Mouse (Mus musculus): ENCODE data around the gene Inpp5f.
"Not testable (repeated sequence)": the region's sequence is repeated elsewhere in the genome, so short reads cannot be mapped to it uniquely, and the experiment has no call there.

The Inpp5f gene

DNA sequence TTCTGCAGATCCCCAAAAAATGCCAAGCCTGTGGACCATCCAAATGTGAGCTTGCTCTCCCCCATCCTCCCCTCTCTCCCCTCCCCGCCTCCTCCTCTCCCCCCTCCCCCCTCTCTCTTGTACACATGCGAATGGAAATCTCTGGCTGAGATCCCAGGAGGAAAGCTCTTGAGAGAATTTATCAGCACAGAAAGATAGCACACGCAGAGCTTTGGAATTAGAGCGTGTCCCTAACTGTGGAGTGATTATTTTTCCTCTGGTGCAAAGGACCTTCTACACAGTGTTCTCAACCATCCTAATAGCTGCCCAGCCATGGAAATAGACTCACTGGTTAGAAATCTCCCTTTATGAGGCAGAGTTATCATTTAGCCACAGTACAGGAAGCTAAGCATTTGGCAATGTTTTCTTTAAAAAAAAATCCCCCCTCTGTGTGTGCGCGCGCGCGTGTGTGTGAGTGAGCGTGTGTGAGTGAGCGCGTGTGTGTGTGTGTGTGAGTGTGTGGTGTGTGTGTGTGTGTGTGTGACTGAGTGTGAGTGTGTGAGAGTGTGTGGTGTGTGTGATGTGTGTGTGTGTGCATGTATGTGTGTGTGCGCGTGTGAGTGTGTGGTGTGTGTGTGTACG is 29.2 kb upstream of the Inpp5f start:
- H3K36me3 ChIP-seq (ENCODE audit: control insufficient read depth, insufficient read depth, low read length, poor library complexity, severe bottlenecking), result no peaks in the 10 kb centered on the region
- no peak for DNase-seq (ENCODE audit: low read depth, low spot score)
- H3K27me3 ChIP-seq (ENCODE audit: control insufficient read depth, insufficient read depth, low read length, poor library complexity, severe bottlenecking), result no peaks in the 10 kb centered on the region

DNA sequence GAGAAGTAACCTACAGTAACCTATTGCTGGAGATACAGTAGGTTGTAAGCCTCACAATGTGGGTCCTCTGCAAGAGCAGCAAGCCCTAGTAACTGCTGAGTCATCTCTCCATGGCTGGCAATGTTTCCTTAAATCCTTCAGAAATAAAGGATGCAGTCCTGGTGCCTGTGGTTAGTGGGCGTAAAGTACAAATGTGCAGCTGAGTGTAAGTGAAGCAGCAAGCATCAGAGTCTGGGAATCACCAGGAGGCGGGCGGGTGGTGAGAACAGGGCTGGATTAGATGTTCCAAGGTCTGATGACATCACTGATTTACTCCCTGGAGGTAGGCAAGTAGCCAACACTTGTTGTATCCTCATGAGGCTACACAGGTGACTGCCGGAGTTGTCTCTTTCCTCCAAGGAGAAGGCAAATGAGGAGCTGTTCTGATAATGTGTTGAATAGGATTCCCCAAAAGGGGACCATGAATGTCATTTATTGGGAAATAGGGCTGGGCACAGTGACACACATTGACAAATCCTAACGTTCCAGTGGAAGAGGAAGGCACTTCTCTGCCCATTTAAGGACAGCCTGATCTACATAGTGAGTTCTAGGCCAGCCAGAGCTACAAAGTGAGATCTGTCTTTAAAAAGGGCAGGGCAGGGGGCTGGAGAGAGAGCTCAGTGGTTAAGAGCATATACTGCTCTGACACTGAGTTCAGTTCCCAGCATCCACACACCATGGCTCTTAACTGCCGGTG is 27.7 kb upstream of the Inpp5f start:
- Histone ChIP-seq H3K27me3 (ENCODE audit: control insufficient read depth, insufficient read depth, low read length, poor library complexity, severe bottlenecking) (no peaks in the 10 kb centered on the region), H3K36me3 (ENCODE audit: control insufficient read depth, insufficient read depth, low read length, poor library complexity, severe bottlenecking) (no peaks in the 10 kb centered on the region)
- no peak for DNase-seq (ENCODE audit: low read depth, low spot score)

DNA sequence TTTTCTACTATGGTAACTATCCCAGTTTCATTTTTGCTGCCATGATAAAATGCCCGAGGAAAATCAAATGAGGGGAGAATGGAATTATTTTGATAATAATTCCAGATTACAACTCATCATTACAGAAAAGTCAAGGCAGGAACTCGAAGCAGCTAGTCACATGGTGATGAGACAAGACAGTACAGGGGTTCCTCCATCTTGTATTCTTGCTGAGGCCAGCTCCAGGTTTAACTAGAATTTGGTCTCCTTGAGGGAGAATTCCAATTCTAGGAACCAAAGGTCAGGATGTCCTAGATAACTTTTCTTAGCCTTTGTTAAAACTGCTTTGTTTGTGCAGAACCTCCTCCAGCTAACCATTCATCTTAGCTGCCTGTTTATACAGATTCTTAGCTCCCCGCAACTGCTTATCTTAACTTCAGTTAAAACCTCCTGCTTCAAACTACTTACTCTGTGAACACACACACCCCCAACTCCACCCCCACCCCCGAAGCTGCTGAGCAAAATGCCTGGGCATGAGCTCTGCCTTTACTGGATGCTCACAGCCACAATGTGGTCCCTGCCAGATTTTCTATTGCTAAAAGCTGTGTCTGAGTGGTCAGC is 23.7 kb upstream of the Inpp5f start:
- no peaks in the 10 kb centered on the region for H3K36me3 ChIP-seq (ENCODE audit: control insufficient read depth, insufficient read depth, low read length, poor library complexity, severe bottlenecking)
- DNase-seq (ENCODE audit: low read depth, low spot score), result no peak
- H3K27me3 ChIP-seq (ENCODE audit: control insufficient read depth, insufficient read depth, low read length, poor library complexity, severe bottlenecking), result no peaks in the 10 kb centered on the region

DNA sequence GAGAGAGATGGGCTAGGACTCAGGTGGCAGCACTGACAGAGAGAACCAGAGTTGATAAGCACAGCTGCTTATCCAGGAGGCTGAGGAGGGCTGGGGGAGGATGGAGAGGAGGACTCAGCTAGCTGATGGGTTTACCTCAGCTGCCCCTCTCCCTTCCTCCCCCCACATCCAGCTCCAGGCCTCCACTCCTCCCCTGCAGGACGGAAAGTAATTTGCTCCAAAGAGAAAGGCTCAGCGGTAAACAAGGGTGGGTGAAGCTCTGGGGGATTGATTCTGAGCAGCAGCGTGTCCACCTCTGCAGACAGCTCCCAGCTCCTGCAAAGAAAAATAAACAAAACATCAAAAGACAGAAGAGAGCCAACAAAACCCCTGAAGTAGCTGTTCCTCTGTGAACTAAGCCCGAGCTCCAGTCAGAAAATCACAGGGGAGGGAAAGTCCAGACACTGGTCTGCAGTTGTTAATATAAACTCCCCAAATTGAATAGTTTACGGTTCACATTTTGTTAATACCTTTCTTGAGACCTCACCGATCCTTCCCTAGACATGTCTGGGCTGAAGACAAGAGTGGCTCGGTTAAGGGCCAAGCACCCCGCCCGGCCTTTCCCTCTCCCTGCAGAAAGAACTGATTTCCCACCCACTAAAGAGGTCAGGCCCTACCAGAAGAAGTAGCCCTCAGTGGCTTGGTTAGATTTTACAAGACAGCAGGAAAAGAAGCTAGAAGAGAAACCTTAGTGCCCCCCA is 19.6 kb upstream of the Inpp5f start:
- no peak for DNase-seq (ENCODE audit: low read depth, low spot score)
- H3K36me3 ChIP-seq (ENCODE audit: control insufficient read depth, insufficient read depth, low read length, poor library complexity, severe bottlenecking), result no peaks in the 10 kb centered on the region

DNA sequence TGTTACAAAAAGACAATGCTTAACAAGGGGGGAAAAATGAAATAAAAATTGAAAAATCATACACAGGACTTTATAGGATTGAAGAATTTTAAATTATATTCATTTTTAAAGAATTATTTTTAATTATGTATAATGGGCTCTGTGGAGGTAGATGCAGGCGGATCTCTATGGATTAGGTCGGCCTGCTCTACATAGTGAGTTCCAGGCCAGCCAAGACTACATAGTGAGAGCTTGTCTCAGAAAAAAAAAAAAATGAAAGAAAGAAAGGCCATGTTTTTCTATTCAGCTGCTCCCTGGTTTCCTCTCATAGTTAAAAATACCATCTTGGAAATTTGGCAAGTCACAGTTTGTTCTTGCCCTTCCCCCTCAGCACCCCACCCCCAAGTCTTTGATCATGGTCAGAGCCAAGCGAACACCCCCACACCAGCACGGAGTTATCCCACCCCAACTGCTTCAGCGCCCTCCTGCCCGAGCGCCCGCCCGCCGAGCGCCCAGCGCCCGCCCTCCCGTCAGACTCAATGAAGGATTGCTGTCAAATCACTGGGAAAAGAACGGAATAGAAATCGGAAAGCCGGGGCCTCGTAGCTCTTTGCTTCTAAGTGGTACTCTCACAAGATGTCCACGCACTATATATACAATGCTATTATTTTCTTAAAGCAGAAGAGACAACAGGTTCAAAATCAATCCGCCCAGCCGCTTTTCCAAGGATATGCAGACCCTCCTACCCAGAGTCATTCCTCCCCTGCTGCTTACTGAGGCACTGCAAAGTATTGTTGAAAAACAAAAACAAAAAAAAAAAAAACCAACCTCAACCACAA is 18.8 kb upstream of the Inpp5f start:
- Histone ChIP-seq H3K27me3 (ENCODE audit: control insufficient read depth, insufficient read depth, low read length, poor library complexity, severe bottlenecking) (no peaks in the 10 kb centered on the region), H3K36me3 (ENCODE audit: control insufficient read depth, insufficient read depth, low read length, poor library complexity, severe bottlenecking) (no peaks in the 10 kb centered on the region)
- no peak for DNase-seq (ENCODE audit: low read depth, low spot score)

More for the DNA sequence above, 19.6 kb upstream of the Inpp5f start:
- no peaks in the 10 kb centered on the region for H3K27me3 ChIP-seq (ENCODE audit: control insufficient read depth, insufficient read depth, low read length, poor library complexity, severe bottlenecking)

DNA sequence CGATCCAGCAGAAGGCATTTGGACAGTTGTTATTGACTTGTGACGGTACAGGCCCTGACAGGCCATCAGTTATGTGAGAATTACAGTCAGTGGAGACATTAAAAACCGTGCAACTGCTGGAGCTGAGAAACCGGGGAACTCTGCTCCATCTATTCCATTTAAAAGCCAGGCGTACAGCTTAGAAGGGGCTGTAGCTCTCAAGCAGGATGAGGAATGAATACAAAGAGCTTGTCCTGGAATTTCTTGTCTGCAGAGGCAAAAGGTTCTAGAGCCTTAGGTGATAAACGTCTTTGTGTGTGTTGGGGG is 18.2 kb upstream of the Inpp5f start:
- Histone ChIP-seq H3K36me3 (ENCODE audit: control insufficient read depth, insufficient read depth, low read length, poor library complexity, severe bottlenecking) (no peaks in the 10 kb centered on the region), H3K27me3 (ENCODE audit: control insufficient read depth, insufficient read depth, low read length, poor library complexity, severe bottlenecking) (no peaks in the 10 kb centered on the region)
- DNase-seq (ENCODE audit: low read depth, low spot score), result no peak

DNA sequence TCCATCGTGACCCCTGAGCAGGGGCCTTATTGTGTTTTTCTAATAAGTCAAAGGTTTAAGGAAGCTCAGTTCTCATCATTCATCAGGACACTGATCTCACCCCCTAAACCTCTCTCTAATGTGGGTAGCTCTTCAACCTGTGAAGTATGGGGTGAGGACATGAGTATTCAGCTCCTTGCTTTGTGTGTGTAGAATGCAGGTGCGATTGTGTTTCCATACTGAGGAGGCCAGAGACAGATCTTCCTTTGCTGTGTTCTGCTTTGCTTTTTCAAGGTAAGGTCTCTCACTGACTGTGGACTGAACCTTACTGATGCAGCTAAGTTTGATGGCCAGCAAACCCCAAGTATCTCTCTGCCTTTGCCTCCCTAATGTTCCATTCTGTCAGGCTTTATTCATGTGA is 14.9 kb upstream of the Inpp5f start:
- H3K36me3 ChIP-seq (ENCODE audit: control insufficient read depth, insufficient read depth, low read length, poor library complexity, severe bottlenecking), result no peaks in the 10 kb centered on the region
- no peaks in the 10 kb centered on the region for H3K27me3 ChIP-seq (ENCODE audit: control insufficient read depth, insufficient read depth, low read length, poor library complexity, severe bottlenecking)
- no peak for DNase-seq (ENCODE audit: low read depth, low spot score)

DNA sequence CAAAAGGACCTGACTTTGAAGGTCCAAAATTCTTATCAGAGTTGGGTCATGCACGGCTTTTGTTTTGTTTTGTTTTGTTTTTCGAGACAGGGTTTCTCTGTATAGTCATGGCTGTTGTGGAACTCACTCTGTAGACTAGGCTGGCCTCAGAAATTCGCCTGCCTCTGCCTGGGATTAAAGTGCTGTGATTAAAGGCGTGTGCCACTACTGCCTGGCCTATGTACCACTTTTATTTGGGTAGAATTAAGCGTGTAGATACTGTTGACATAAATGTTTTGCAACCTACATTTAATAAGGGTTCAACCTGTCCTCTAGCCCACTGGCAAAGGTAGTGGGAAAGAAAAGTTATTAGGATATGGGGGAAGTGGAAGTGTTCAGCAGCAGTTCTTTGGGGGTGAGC is 12.1 kb upstream of the Inpp5f start:
- no peaks in the 10 kb centered on the region for H3K27me3 ChIP-seq (ENCODE audit: control insufficient read depth, insufficient read depth, low read length, poor library complexity, severe bottlenecking)
- no peaks in the 10 kb centered on the region for H3K36me3 ChIP-seq (ENCODE audit: control insufficient read depth, insufficient read depth, low read length, poor library complexity, severe bottlenecking)
- no peak for DNase-seq (ENCODE audit: low read depth, low spot score)

DNA sequence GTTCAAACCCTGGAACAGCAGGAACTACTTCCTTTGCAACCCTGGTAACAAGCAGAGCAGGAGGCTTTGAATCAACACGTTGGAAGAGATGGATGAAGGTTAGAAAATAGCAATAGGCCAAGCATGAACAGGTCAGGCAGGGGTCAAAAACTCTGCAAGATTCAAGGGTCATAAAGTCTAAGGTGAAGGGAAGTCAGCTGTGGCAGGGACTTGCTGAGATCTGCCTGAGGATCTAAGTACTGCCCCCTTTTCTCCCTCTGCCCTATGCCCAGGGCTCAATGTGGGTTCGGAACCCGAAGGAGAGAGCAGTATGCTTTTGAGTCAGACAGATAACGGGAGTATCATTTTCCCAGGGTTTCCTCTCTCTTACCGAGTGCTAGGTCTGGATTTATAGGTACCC is 9.3 kb upstream of the Inpp5f start:
- no peaks in the 10 kb centered on the region for H3K27me3 ChIP-seq (ENCODE audit: control insufficient read depth, insufficient read depth, low read length, poor library complexity, severe bottlenecking)
- no peaks in the 10 kb centered on the region for H3K36me3 ChIP-seq (ENCODE audit: control insufficient read depth, insufficient read depth, low read length, poor library complexity, severe bottlenecking)
- no peak for DNase-seq (ENCODE audit: low read depth, low spot score)

DNA sequence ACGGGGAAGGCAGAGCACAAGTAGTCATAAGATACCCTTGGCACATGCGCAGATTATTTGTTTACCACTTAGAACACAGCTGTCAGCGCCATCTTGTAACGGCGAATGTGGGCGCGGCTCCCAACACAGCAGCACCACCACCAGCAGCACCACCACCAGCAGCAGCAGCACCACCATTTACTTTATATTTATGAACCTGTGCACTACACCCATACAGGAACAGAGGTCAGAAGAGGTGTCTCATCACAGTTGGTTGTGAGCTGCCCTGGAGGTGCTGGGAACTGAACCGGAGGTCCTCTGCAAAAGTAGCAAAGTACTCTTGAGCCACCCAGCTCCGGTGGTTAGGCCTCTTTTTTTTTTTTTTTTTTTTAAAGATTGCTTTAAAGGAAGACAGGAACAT is 1.2 kb upstream of the Inpp5f start:
- DNase-seq (ENCODE audit: low read depth, low spot score); H3K27me3 ChIP-seq (ENCODE audit: control insufficient read depth, insufficient read depth, low read length, poor library complexity, severe bottlenecking); H3K36me3 ChIP-seq (ENCODE audit: control insufficient read depth, insufficient read depth, low read length, poor library complexity, severe bottlenecking): not testable (repeated sequence)

DNA sequence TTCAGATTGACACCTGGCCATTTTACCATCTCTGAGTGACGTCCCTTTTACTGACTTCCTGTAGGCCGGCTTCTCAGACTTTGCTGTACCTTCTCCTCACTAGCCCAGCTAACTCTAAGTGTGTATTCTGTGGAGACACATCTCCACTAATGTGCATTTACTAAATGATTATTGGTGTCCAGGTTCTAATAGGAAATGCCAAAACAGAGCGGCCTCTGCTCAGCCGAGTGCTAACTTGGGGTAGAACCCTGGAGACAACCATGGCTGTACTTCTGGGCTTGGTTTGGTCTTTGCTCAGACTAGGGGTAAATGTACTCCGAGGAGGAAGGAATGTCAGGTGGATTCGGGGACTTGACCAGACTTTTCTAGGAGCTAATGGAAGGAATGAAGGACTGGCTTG is 638 bp upstream of the Inpp5f start:
- H3K36me3 ChIP-seq (ENCODE audit: control insufficient read depth, insufficient read depth, low read length, poor library complexity, severe bottlenecking), result 0 out of 2 replicates have a peak, but pooled peaks cover 1% of the 10 kb centered on the region
- DNase-seq (ENCODE audit: low read depth, low spot score), result no peak

DNA sequence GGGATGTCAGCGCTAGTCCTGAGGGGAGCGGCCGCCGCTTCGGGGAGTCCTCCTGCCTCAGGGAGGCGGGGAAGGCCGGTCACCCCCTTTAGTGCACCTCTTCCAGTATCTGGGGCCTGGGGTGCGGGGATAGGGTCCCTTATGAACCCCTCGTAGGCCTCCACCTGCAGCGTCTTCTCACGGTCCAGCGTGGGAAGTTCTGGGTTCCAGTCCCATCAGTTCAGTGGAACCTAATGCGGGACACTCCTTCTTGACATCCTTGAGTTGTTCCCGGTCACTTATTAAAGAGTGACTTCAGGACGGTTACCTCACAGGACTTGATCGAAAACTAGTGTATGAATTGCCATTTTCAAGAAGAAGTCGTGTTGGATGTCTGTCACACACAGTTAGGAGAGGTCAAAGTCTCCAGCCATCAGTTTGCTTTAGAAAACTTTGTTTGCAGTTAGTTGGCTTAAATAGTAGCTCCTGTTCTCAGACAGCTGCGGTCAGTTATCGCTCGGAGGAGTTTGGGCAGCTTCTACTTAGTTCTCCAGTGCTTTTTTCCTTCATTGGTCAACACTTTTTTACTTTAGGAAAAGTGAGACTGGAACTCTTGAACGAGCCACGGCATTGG is 777 bp downstream of the Inpp5f start:
- H3K36me3 ChIP-seq (ENCODE audit: control insufficient read depth, insufficient read depth, low read length, poor library complexity, severe bottlenecking), result 0 out of 2 replicates have a peak, but pooled peaks cover 1% of the 10 kb centered on the region
- no peak for DNase-seq (ENCODE audit: low read depth, low spot score)
- no peaks in the 10 kb centered on the region for H3K27me3 ChIP-seq (ENCODE audit: control insufficient read depth, insufficient read depth, low read length, poor library complexity, severe bottlenecking)

More for the DNA sequence above, 638 bp upstream of the Inpp5f start:
- no peaks in the 10 kb centered on the region for H3K27me3 ChIP-seq (ENCODE audit: control insufficient read depth, insufficient read depth, low read length, poor library complexity, severe bottlenecking)

DNA sequence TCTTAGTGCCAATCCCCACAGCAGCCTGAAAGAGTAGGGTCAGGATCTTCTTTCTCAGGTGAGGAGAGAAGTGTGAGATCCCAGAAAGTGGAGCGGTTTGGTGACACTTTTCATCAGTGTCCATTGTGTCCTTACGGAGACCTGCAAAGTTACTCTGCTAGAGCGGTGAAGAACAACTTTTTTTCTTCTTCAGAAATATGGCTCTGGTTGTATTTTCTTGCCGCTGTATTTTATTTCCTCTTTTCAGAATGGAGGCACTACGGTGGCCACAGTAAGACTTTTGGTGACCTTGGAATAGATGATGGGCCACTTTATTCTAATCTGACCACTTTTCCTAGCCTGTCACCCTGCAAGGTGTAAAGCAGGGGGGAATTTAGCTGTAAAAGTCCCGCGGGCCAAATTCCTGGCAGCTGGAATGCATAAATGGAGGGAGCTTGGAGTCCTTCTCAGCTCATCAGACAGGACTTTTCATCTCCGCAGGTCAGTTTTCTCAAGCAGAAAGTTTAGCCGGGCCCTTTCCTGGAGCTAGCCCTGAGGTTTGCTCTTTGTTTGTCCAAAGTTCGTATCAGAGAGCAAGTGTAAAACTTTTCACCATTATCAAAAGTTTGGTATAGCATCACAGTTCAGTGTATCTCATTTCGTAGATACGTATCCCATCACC is 1.5 kb downstream of the Inpp5f start:
- Histone ChIP-seq H3K36me3 (ENCODE audit: control insufficient read depth, insufficient read depth, low read length, poor library complexity, severe bottlenecking) (peaks cover 3% of the 10 kb centered on the region; the same call in 1 of the 2 replicates), H3K27me3 (ENCODE audit: control insufficient read depth, insufficient read depth, low read length, poor library complexity, severe bottlenecking) (no peaks in the 10 kb centered on the region)
- DNase-seq (ENCODE audit: low read depth, low spot score), result peak; percentile 22

DNA sequence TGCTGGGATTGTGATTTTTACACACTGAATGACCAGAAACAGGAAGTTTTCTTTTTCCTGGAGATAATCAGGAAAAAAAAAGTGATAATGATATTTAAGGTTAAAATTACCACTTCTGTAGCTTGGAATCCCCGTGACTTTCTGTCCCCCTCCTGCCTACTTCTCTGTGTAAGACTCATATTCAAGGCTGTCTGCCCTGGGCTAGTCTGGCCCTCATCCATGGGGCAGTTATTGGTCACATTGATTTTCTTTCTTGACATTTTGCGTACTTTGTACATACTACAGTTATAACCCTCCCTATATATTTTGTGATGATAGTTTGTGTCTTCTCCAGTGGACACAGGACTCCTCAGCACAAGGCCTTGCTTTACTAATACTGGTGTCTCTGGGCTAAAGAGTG is 2.5 kb downstream of the Inpp5f start:
- H3K36me3 ChIP-seq (ENCODE audit: control insufficient read depth, insufficient read depth, low read length, poor library complexity, severe bottlenecking), result peaks cover 3% of the 10 kb centered on the region; the same call in 1 of the 2 replicates
- no peaks in the 10 kb centered on the region for H3K27me3 ChIP-seq (ENCODE audit: control insufficient read depth, insufficient read depth, low read length, poor library complexity, severe bottlenecking)
- DNase-seq (ENCODE audit: low read depth, low spot score), result no peak
